Mouse (Mus musculus): ENCODE data around the gene Slc7a4. TPM values are rescaled to one million over a fixed set of nuclear protein-coding genes. Genes with fewer than 3 reads are reported as not detected.
"Not testable (repeated sequence)": the region's sequence is repeated elsewhere in the genome, so short reads cannot be mapped to it uniquely, and the experiment has no call there.

Slc7a4 gene
- polyA plus RNA-seq, 1 experiment from 2014 or later: 0.81 TPM

GRCm38 (mm10) chr16:17558811-17559210, 24.2 kb downstream of the Slc7a4 start:
- Histone ChIP-seq H3K9me3 (replicated peaks) (no peaks in the 10 kb centered on the region), H3K27ac (peak overlapping the region; percentile 78), H3K27me3 (ENCODE audit: low read depth, poor library complexity, severe bottlenecking) (peaks cover 52% of the 10 kb centered on the region), H3K4me3 (peak overlapping the region; percentile 30), H3K4me1 (peaks cover 54% of the 10 kb centered on the region), H3K36me3 (no peaks in the 10 kb centered on the region)
- 1% methylated on average over 5 of the region's 5 CpGs for WGBS
- peak; percentile 43 for DNase-seq (ENCODE audit: low spot score)

- 0 out of 2 replicates have a peak overlapping the region, but pooled peaks have one; percentile 30 for H3K4me3 ChIP-seq
Measured at GRCm38 (mm10) chr16:17557947-17558480, 25.0 kb downstream of the Slc7a4 start.

GRCm38 (mm10) chr16:17556907-17557306, 26.1 kb downstream of the Slc7a4 start:
- H3K4me3 ChIP-seq: no peak overlapping the region
- H3K9me3 ChIP-seq (replicated peaks): no peaks in the 10 kb centered on the region
- DNase-seq (ENCODE audit: low spot score): no peak
- no peak overlapping the region for H3K27ac ChIP-seq
- peaks cover 33% of the 10 kb centered on the region for H3K27me3 ChIP-seq (ENCODE audit: low read depth, poor library complexity, severe bottlenecking)
- H3K36me3 ChIP-seq: no peaks in the 10 kb centered on the region
- H3K4me1 ChIP-seq: peaks cover 52% of the 10 kb centered on the region
- 62% methylated on average over 4 of the region's 4 CpGs for WGBS

More at GRCm38 (mm10) chr16:17557947-17558480, 25.0 kb downstream of the Slc7a4 start:
- DNase-seq (ENCODE audit: low spot score): peak; percentile 84
- WGBS: 2% methylated on average over 5 of the region's 5 CpGs
- Histone ChIP-seq H3K27me3 (ENCODE audit: low read depth, poor library complexity, severe bottlenecking) (peaks cover 44% of the 10 kb centered on the region), H3K27ac (peak overlapping the region; percentile 78; the same call in 1 of the 2 replicates), H3K4me1 (peaks cover 59% of the 10 kb centered on the region), H3K9me3 (replicated peaks) (no peaks in the 10 kb centered on the region), H3K36me3 (no peaks in the 10 kb centered on the region)

- Histone ChIP-seq H3K36me3 (no peaks in the 10 kb centered on the region), H3K9me3 (replicated peaks) (no peaks in the 10 kb centered on the region), H3K27me3 (ENCODE audit: low read depth, poor library complexity, severe bottlenecking) (peaks cover 27% of the 10 kb centered on the region), H3K4me1 (peaks cover 45% of the 10 kb centered on the region), H3K27ac (no peak overlapping the region), H3K4me3 (no peak overlapping the region)
- WGBS: 81% methylated on average over 4 of the region's 4 CpGs
- no peak for DNase-seq (ENCODE audit: low spot score)
Measured at GRCm38 (mm10) chr16:17556180-17556579, 26.8 kb downstream of the Slc7a4 start.

GRCm38 (mm10) chr16:17554702-17555101, 28.3 kb downstream of the Slc7a4 start:
- peak overlapping the region; percentile 44 for H3K4me3 ChIP-seq
- not testable (repeated sequence) for H3K9me3 ChIP-seq (replicated peaks); DNase-seq (ENCODE audit: low spot score); H3K36me3 ChIP-seq
- H3K27me3 ChIP-seq (ENCODE audit: low read depth, poor library complexity, severe bottlenecking): peaks cover 14% of the 10 kb centered on the region; the same call in 1 of the 2 replicates
- 31% methylated on average over 4 of the region's 4 CpGs for WGBS
- H3K27ac ChIP-seq: peak overlapping the region; percentile 80
- H3K4me1 ChIP-seq: peaks cover 35% of the 10 kb centered on the region

- H3K9me3 ChIP-seq (replicated peaks): no peaks in the 10 kb centered on the region
Measured at GRCm38 (mm10) chr16:17553910-17554685, 28.9 kb downstream of the Slc7a4 start.

GRCm38 (mm10) chr16:17552837-17553236, 30.2 kb downstream of the Slc7a4 start:
- Histone ChIP-seq H3K4me1 (peaks cover 18% of the 10 kb centered on the region), H3K36me3 (no peaks in the 10 kb centered on the region), H3K27ac (no peak overlapping the region), H3K9me3 (replicated peaks) (no peaks in the 10 kb centered on the region), H3K27me3 (ENCODE audit: low read depth, poor library complexity, severe bottlenecking) (peaks cover 5% of the 10 kb centered on the region; the same call in 1 of the 2 replicates), H3K4me3 (no peak overlapping the region)
- WGBS: 83% methylated on average over 7 of the region's 7 CpGs
- no peak for DNase-seq (ENCODE audit: low spot score)

More at GRCm38 (mm10) chr16:17553910-17554685, 28.9 kb downstream of the Slc7a4 start:
- DNase-seq (ENCODE audit: low spot score): peak; percentile 68
- H3K27ac ChIP-seq: peak overlapping the region; percentile 80
- peaks cover 8% of the 10 kb centered on the region; the same call in 1 of the 2 replicates for H3K27me3 ChIP-seq (ENCODE audit: low read depth, poor library complexity, severe bottlenecking)
- H3K4me1 ChIP-seq: peaks cover 30% of the 10 kb centered on the region
- WGBS: 15% methylated on average over 18 of the region's 18 CpGs
- peak overlapping the region; percentile 44 for H3K4me3 ChIP-seq
- no peaks in the 10 kb centered on the region for H3K36me3 ChIP-seq

- H3K27me3 ChIP-seq (ENCODE audit: low read depth, poor library complexity, severe bottlenecking): no peaks in the 10 kb centered on the region
- no peaks in the 10 kb centered on the region for H3K4me1 ChIP-seq
- 82% methylated on average over 2 of the region's 2 CpGs for WGBS
- H3K9me3 ChIP-seq (replicated peaks): no peaks in the 10 kb centered on the region
- H3K36me3 ChIP-seq: no peaks in the 10 kb centered on the region
- no peak for DNase-seq (ENCODE audit: low spot score)
- no peak overlapping the region for H3K4me3 ChIP-seq
- no peak overlapping the region for H3K27ac ChIP-seq
Measured at GRCm38 (mm10) chr16:17542632-17543031, 40.4 kb downstream of the Slc7a4 start.

GRCm38 (mm10) chr16:17536584-17536983, 46.4 kb downstream of the Slc7a4 start:
- Histone ChIP-seq H3K9me3 (replicated peaks) (no peaks in the 10 kb centered on the region), H3K27ac (no peak overlapping the region), H3K4me3 (no peak overlapping the region), H3K4me1 (peaks cover 7% of the 10 kb centered on the region), H3K36me3 (no peaks in the 10 kb centered on the region), H3K27me3 (ENCODE audit: low read depth, poor library complexity, severe bottlenecking) (no peaks in the 10 kb centered on the region)
- 95% methylated on average over 3 of the region's 3 CpGs for WGBS
- DNase-seq (ENCODE audit: low spot score): no peak

- no peaks in the 10 kb centered on the region for H3K9me3 ChIP-seq (replicated peaks)
- peaks cover 22% of the 10 kb centered on the region for H3K4me1 ChIP-seq
- H3K36me3 ChIP-seq: peaks cover 17% of the 10 kb centered on the region
- no peak overlapping the region for H3K27ac ChIP-seq
- no peak for DNase-seq (ENCODE audit: low spot score)
- H3K4me3 ChIP-seq: no peak overlapping the region
- WGBS: 76% methylated on average over 14 of the region's 14 CpGs
- H3K27me3 ChIP-seq (ENCODE audit: low read depth, poor library complexity, severe bottlenecking): no peaks in the 10 kb centered on the region
Measured at GRCm38 (mm10) chr16:17532676-17533329, 50.2 kb downstream of the Slc7a4 start.

- Histone ChIP-seq H3K27ac (0 out of 2 replicates have a peak overlapping the region, but pooled peaks have one; percentile 90), H3K9me3 (replicated peaks) (no peaks in the 10 kb centered on the region), H3K36me3 (peaks cover 22% of the 10 kb centered on the region), H3K4me3 (0 out of 2 replicates have a peak overlapping the region, but pooled peaks have one; percentile 76), H3K27me3 (ENCODE audit: low read depth, poor library complexity, severe bottlenecking) (no peaks in the 10 kb centered on the region), H3K4me1 (peaks cover 22% of the 10 kb centered on the region)
- no peak for DNase-seq (ENCODE audit: low spot score)
- WGBS: 52% methylated on average over 4 of the region's 4 CpGs
Measured at GRCm38 (mm10) chr16:17532271-17532670, 50.7 kb downstream of the Slc7a4 start.

- WGBS: under 1% methylated on average over 67 of the region's 67 CpGs
Measured at GRCm38 (mm10) chr16:17530640-17531288, 52.2 kb downstream of the Slc7a4 start, which contains the start of gene Thap7. Gene Thap7 (minus strand): TSS chr16:17531136.

More at GRCm38 (mm10) chr16:17530640-17531288, 52.2 kb downstream of the Slc7a4 start, which contains the start of gene Thap7:
- H3K36me3 ChIP-seq: peaks cover 37% of the 10 kb centered on the region
- H3K27ac ChIP-seq: peak within 1 kb of the TSS; percentile 90
- H3K4me1 ChIP-seq: peaks cover 22% of the 10 kb centered on the region
- H3K4me3 ChIP-seq: peak within 1 kb of the TSS; percentile 76
- DNase-seq (ENCODE audit: low spot score): peak; percentile 99
- no peaks in the 10 kb centered on the region for H3K9me3 ChIP-seq (replicated peaks)
- no peaks in the 10 kb centered on the region for H3K27me3 ChIP-seq (ENCODE audit: low read depth, poor library complexity, severe bottlenecking)

All from limb, embryonic 10.5 days (tissue).